Mouse (Mus musculus) forebrain, embryonic 14.5 days (tissue): ENCODE data around the gene Clk1. TPM values are rescaled to one million over a fixed set of nuclear protein-coding genes. Genes with fewer than 3 reads are reported as not detected.

Experiments
- ATAC-seq: fragments of 200-750 bp; cut with Nextera tagmentation; 2 replicates; pipeline ENCODE4 v1.8.0; 2017; ENCODE audit warnings: mild to moderate bottlenecking, moderate library complexity
- DNase-seq: peaks from one replicate; pipeline ENCODE4 v3.0.0-alpha.2; 2015; ENCODE audit warnings: low spot score
- H3K27ac ChIP-seq: fragments of 300-500 bp; sonication (generic); 2 replicates; pipeline ENCODE4 v1.5.1; 2014; ENCODE audit warnings: low read depth, mild to moderate bottlenecking, control low read depth, low read length, moderate library complexity
- H3K27me3 ChIP-seq: fragments of 300-500 bp; sonication (generic); replicated peaks from 2 replicates; pipeline ENCODE4 v1.6.1; 2014; ENCODE audit warnings: low read length, control low read depth, mixed read lengths; ENCODE audit not compliant: control insufficient read depth, insufficient read depth
- H3K36me3 ChIP-seq: fragments of 300-500 bp; sonication (generic); 2 replicates; pipeline ENCODE4 v1.6.1; 2014; ENCODE audit warnings: low read length, control low read depth; ENCODE audit not compliant: control insufficient read depth, insufficient read depth
- H3K4me1 ChIP-seq: fragments of 300-500 bp; sonication (generic); 2 replicates; pipeline ENCODE4 v1.6.1; 2014; ENCODE audit warnings: antibody characterized with exemption, low read length, control low read depth; ENCODE audit not compliant: control insufficient read depth, insufficient read depth
- H3K4me2 ChIP-seq: fragments of 300-500 bp; sonication (generic); 2 replicates; pipeline ENCODE4 v1.6.1; 2014; ENCODE audit warnings: mild to moderate bottlenecking, control low read depth, low read length
- H3K4me3 ChIP-seq: fragments of 300-500 bp; sonication (generic); 2 replicates; pipeline ENCODE4 v1.5.1; 2014; ENCODE audit warnings: low read depth, low read length, control low read depth
- H3K9ac ChIP-seq: fragments of 300-500 bp; sonication (generic); 2 replicates; pipeline ENCODE4 v1.6.1; 2014; ENCODE audit warnings: mild to moderate bottlenecking, low read length, control low read depth, moderate library complexity
- H3K9me3 ChIP-seq: fragments of 300-500 bp; sonication (generic); replicated peaks from 2 replicates; pipeline ENCODE4 v1.6.1; 2016; ENCODE audit warnings: low read length, control low read depth, mixed read lengths; ENCODE audit not compliant: control insufficient read depth
- WGBS: fragments of 180-500 bp; shearing (Covaris S2); extraction: QIAGEN DNeasy Blood & Tissue Kit; methylation state at CpG from one replicate; pipeline ENCODE4 v1.1.7; 2014; 5-methylcytosine and 5-hydroxymethylcytosine counted together
- polyA plus RNA-seq: library from polyadenylated mRNA; unstranded; fragments of >200 nt; fragmentation: Nextera tagmentation; extraction: Ambion mirVana; gene quantifications from 2 replicates; pipeline ENCODE4 v1.2.1, GENCODE M21; 2014

Clk1 gene
- polyA plus RNA-seq, 1 experiment from 2014 or later, result 146 TPM

DNA sequence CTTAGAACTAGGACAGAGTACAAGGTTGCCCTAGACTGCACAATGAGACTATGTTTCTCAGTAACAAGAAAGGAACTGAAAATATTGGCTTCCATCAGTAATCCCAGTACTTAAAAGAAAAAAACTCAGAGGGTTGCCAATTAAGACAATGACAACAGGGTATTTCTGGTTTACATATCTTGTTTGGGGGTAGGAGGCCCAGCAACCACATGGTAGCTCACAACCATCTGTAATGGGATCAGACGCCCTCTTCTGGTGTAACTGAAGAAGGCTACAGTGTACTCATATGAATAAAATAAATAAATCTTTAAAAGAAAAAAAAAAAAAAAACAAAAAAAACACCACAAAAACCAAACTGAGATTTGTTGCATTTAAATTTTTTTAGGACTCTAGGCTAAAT is 8.4 kb downstream of the Clk1 start:
- no peak overlapping the region for H3K9ac ChIP-seq
- H3K9me3 ChIP-seq, result no peaks in the 10 kb centered on the region
- no peaks in the 10 kb centered on the region for H3K27me3 ChIP-seq
- no peak overlapping the region for H3K4me3 ChIP-seq
- H3K4me2 ChIP-seq, result no peak overlapping the region
- no peaks in the 10 kb centered on the region for H3K4me1 ChIP-seq
- H3K27ac ChIP-seq, result no peak overlapping the region
- 29% methylated on average over 1 of the region's 1 CpGs for WGBS
- H3K36me3 ChIP-seq, result peaks cover 90% of the 10 kb centered on the region
- DNase-seq (peak; percentile 13), ATAC-seq (no peak)

DNA sequence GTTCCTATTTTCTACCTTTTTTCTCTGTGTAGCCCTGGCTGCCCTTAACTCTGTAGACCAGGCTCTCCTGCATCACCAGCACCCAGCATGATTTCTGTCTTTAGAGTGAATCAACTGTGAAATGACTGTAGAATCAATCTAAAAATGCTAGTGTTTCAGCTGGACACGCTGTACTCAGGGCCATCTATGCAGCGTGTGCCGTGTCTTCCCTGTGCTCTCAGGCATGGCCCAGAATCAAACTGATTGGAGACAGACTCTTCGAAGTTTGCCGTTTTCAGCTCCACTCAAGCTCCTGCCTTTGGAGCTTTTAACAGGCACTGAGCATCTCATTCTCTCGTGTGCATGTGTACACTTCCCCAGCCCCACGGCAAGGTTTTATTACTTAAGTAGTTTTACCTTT is 13.1 kb downstream of the Clk1 start:
- Histone ChIP-seq H3K4me3 (no peak overlapping the region), H3K4me2 (no peak overlapping the region), H3K36me3 (peaks cover 73% of the 10 kb centered on the region), H3K4me1 (no peaks in the 10 kb centered on the region), H3K9me3 (no peaks in the 10 kb centered on the region), H3K9ac (no peak overlapping the region), H3K27me3 (no peaks in the 10 kb centered on the region), H3K27ac (no peak overlapping the region)
- ATAC-seq (no peak), DNase-seq (no peak)
- 94% methylated on average over 7 of the region's 7 CpGs for WGBS

DNA sequence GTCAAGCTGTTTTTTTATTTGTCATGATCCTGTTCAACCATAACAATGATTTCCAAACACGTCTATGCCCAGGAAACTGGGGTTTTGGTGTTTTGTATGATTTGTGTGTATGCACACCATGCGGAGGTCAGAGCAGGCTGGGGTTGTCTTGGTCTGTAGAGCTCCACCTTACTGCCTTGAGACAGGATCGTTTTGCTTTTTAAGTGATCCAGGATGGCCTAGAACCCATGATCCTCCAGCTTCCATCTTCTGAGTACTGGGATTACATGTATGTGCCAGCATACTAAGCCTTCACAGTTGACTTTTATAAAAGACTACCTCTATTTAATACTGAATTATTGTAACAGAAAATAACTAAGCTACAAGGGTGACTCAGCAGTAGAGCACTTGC is 13.7 kb downstream of the Clk1 start:
- Histone ChIP-seq H3K4me3 (no peak overlapping the region), H3K4me1 (no peaks in the 10 kb centered on the region), H3K9me3 (no peaks in the 10 kb centered on the region), H3K4me2 (no peak overlapping the region), H3K36me3 (peaks cover 72% of the 10 kb centered on the region), H3K27me3 (no peaks in the 10 kb centered on the region), H3K27ac (no peak overlapping the region), H3K9ac (no peak overlapping the region)
- DNase-seq (no peak), ATAC-seq (no peak)
- WGBS, result 80% methylated on average over 3 of the region's 3 CpGs

DNA sequence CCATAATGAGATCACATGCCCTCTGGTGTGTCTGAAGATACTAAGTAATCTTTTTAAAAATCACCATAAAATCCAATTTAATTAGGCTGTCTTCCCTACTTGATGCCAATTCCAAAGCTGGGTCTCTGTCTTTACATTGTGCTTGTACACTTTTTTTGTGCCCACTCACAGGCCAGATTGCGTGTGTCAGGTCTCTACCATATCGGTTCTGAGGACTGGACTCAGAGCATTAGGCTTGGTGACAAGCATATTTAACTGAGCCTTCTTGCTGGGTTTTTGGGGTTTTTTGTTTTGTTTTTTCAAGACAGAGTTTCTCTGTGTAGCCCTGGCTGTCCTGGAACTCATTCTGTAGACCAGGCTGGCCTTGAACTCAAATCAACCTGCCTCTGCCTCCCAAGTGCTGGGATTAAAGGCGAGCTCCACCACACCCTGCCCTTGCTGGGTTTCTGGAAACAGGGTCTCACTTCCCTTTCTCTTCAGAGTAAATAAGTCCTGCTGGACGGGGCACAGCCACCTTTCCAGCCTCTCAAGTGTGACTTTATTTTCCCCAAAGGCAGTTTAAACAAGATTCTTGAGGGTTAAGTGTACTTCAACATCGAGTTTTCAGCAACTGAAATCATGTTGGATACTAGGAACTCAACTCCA is 14.2 kb downstream of the Clk1 start:
- Histone ChIP-seq H3K9ac (no peak overlapping the region), H3K27me3 (no peaks in the 10 kb centered on the region), H3K4me3 (no peak overlapping the region), H3K27ac (no peak overlapping the region), H3K9me3 (no peaks in the 10 kb centered on the region), H3K4me2 (no peak overlapping the region), H3K36me3 (peaks cover 68% of the 10 kb centered on the region), H3K4me1 (no peaks in the 10 kb centered on the region)
- 82% methylated on average over 5 of the region's 5 CpGs for WGBS
- no peak for DNase-seq
- ATAC-seq, result peak; percentile 8; the same call in 1 of the 2 replicates

DNA sequence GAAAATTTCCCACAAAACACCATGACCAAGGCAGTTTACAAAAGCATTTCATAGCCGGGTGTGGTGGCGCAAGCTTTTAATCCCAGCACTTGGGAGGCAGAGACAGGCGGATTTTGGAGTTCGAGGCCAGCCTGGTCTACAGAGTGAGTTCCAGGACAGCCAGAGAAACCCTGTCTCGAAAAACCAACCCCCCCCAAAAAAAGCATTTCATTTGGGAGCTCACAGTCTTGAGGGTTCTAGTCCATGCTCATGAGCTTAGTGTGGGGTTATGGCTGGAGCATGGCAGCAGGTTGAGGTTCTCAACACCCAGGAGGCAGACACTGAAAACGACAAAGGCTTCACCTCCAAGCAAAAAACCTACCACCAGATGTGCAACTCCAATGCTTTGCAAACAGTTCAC is 15.7 kb downstream of the Clk1 start:
- Histone ChIP-seq H3K9ac (no peak overlapping the region), H3K4me2 (no peak overlapping the region), H3K4me1 (no peaks in the 10 kb centered on the region), H3K9me3 (no peaks in the 10 kb centered on the region), H3K27ac (no peak overlapping the region), H3K4me3 (no peak overlapping the region), H3K27me3 (no peaks in the 10 kb centered on the region), H3K36me3 (peaks cover 68% of the 10 kb centered on the region)
- WGBS, result 86% methylated on average over 6 of the region's 6 CpGs
- ATAC-seq (no peak), DNase-seq (no peak)

DNA sequence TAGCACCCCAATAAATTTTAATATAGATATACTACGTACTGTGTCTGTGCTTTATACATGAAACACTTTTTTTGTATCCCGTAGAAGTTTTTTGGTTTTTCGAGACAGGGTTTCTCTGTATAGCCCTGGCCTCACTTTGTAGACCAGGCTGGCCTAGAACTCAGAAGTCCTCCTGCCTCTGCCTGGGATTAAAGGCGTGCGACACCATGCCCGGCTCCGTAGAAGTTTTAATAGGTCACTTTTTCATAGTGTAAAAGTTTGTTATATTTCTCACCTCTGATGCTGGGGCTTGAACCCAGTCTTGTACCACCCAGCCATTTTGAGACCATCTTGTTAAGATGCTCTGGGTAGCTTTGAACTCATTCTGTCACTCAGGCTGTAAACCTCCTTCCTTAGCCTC is 16.5 kb downstream of the Clk1 start:
- Histone ChIP-seq H3K27ac (no peak overlapping the region), H3K4me3 (no peak overlapping the region), H3K27me3 (no peaks in the 10 kb centered on the region), H3K9ac (no peak overlapping the region), H3K4me2 (no peak overlapping the region), H3K9me3 (no peaks in the 10 kb centered on the region), H3K4me1 (no peaks in the 10 kb centered on the region), H3K36me3 (peaks cover 68% of the 10 kb centered on the region)
- 97% methylated on average over 7 of the region's 7 CpGs for WGBS
- ATAC-seq (no peak), DNase-seq (no peak)

DNA sequence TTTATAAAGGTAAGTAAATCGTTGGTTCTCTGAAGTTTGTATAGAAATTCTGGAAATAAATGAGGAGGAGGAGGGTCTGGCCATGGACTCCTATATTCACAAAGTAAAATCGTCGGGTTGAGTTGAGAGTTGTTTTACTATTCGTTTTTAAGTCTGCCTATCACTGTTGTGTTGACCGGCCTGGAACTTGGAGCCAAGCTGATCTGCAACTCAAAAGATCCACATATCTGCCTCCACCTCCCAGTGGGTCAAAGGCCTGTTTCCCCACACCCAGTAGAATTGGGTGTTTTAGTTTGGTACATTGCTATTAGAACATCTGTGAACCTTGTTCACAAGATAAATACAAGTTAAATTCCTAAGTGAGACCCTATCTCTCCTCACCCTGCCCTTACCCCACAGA is 20.1 kb downstream of the Clk1 start:
- WGBS, result 92% methylated on average over 5 of the region's 5 CpGs

DNA sequence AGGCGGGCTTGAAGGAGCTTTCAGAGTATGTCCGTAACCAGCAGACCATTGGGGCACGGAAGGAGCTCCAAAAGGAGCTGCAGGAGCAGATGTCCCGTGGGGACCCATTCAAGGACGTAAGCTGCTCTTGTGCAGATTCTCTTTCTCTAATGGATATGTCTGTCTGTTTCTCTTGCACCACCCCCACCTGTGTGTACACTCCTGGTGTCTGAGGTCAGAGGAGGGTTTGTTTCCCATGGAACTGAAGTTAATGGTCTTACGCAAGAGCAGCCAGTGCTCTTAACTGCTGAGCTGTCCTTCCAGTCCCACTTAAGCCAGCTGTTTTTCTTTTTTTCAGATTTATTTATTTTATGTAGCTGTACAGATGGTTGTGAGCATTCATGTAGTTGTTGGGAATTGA is 22.5 kb downstream of the Clk1 start:
- ATAC-seq, result no peak

More for the DNA sequence above, 20.1 kb downstream of the Clk1 start:
- Histone ChIP-seq H3K9me3 (no peaks in the 10 kb centered on the region), H3K4me1 (no peaks in the 10 kb centered on the region), H3K4me3 (no peak overlapping the region), H3K4me2 (no peak overlapping the region), H3K36me3 (peaks cover 77% of the 10 kb centered on the region), H3K9ac (no peak overlapping the region), H3K27ac (no peak overlapping the region), H3K27me3 (no peaks in the 10 kb centered on the region)
- ATAC-seq (no peak), DNase-seq (no peak)

DNA sequence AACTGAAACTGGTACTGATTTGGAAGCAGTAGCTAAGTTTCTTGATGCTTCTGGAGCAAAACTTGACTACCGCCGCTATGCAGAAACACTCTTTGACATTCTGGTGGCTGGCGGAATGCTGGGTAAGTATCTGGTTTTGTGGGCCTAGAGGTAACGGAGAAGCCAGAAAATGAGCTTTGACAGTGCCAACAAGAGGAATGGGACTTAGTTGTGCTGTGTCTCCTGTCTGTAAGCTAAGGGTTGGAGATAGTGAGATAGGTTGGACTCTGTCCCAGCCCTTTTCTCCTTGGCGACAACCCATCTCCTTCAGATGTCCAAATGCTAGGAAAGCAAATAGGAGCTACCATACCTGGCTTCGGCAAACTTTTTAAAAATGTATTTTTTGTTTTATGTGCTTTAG is 26.1 kb downstream of the Clk1 start:
- Histone ChIP-seq H3K27me3 (no peaks in the 10 kb centered on the region), H3K27ac (no peak overlapping the region), H3K36me3 (peaks cover 79% of the 10 kb centered on the region), H3K4me3 (no peak overlapping the region), H3K4me2 (no peak overlapping the region), H3K4me1 (peaks cover 4% of the 10 kb centered on the region; the same call in 1 of the 2 replicates), H3K9me3 (no peaks in the 10 kb centered on the region), H3K9ac (no peak overlapping the region)
- ATAC-seq (no peak), DNase-seq (no peak)
- WGBS, result 96% methylated on average over 6 of the region's 6 CpGs

More for the DNA sequence above, 22.5 kb downstream of the Clk1 start:
- DNase-seq, result no peak
- H3K9me3 ChIP-seq, result no peaks in the 10 kb centered on the region
- H3K4me3 ChIP-seq, result no peak overlapping the region
- no peak overlapping the region for H3K4me2 ChIP-seq
- H3K27me3 ChIP-seq, result no peaks in the 10 kb centered on the region
- no peak overlapping the region for H3K9ac ChIP-seq
- H3K36me3 ChIP-seq, result peaks cover 86% of the 10 kb centered on the region
- no peak overlapping the region for H3K27ac ChIP-seq
- 93% methylated on average over 6 of the region's 6 CpGs for WGBS
- no peaks in the 10 kb centered on the region for H3K4me1 ChIP-seq
